Mouse (Mus musculus) brain, adult 2 months (tissue): ENCODE results near the gene Dip2c.

Experiments used
- DNase-seq: peaks from one replicate; pipeline ENCODE4 v3.0.0; 2011; ENCODE audit warnings: low read depth, low spot score

The Dip2c gene

DNA sequence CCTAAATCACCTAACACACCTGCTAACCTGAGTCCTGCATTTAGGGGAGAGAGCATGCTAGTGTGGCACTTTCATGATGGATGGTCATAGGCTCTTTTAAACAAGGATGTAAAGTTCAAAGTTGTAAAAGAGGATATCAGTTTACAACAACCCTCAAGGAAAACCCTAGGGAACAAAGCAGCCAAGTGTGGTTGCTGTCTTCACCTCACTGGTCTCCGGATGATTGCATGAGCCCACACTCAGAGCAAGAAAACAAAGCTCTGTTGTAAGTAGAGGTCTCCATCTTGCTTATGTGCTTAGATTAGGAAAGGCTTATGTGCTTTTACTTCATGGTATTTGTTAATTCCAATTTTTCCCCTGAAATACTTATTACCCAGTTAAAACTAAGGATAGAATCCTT lies 384.4 kb downstream of the Dip2c start:
- DNase-seq, result no peak

DNA sequence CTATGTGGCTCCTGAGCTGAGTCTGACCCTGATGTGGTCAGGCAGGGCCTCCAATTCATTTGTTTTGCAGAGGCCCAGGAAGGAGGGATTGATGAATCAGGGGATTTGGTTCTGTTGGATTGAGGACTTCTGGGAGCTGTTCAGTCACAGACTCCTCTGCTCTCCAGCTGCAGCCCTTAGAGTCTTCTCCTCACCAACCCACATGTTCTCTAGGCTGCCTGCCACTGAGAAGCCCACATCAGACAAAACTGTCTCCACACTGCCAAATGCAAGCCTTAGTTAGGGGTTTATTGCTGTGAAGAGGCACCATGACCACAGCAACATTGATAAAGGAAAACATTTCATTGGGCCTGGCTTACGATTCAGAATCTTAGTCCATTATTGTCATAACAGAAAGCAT lies 387.3 kb downstream of the Dip2c start:
- peak; percentile 66 for DNase-seq

DNA sequence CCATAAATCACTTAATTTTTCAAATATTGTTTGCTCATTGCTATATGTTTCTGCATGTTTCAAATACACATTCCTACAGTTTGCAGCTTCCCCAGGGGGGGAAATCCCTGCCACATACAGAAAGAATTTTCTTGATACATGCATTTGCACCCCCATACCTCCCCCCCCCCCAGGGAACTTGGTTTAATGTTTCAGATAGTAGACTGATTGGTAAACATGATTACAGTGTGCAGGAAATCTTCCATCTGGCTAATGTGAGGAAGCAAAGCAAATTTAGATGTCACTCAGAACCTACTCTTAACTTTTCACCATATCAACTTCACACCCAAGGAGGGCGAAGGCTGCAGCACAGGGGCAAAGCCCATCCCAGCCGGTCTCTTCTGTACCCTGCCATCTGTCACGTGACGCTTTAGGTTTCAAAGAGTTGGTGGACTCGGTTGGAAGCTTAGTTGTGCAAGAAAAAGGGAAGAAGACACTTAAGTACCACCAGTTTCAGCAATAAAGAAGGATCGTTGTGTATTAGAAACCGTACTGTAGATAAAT lies 391.7 kb downstream of the Dip2c start:
- DNase-seq, result no peak

DNA sequence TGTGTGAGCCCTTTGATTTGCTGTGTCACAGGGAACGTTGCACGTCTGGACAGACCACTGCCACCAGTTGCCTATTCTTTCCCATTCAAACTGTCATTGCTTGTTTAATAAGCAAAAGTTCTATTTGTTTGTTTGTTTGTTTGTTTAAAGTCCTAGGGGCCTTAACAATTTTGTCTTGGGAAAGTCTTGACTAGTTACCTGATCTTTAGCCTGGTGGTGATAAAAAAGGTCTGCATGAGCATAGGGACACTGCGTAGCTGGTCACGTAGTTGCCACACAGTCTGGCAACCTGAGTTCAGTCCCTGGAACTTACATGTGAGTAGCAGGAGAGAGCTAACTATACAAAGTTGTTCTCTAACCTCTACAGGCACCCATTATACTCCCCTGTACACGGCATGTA lies 392.9 kb downstream of the Dip2c start:
- no peak for DNase-seq

DNA sequence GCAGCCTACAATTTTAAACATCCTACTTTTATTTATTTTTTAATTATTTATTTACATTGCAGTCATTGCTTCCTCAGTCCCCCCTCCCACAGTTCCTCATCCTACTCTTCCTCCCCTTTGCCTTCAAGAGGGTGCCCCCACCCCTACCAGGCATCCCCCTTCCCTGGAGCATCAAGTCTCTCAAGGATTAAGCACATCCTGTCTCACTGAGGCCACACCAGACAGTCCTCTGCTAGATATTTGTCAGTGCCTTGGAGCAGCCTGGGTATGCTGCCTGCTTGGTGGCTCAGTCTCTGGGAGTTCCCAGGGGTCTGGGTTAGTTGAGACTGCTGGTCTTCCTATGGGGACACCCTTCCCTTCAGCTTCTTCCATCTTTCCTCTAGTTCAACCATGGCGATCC lies 397.8 kb downstream of the Dip2c start:
- DNase-seq, result no peak

DNA sequence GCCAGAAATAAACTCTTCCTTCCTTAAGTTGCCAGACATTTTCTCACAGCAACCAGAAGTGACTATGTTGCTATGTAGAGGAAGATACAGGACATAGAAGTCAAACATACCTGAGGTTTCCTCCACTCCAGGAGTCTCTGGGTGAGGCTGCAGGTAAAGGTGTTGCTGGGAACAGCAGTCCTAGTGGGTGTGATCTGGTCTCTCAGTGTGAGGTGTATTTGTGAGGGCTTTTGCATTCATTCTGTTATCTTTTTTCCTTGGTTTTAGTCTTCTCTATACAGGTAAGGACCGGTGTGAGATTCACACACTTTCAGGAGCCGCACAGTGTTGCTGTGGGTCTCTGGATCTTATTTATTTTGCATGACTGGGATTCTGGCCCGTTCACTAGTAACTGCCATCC lies 405.2 kb downstream of the Dip2c start:
- DNase-seq, result no peak

DNA sequence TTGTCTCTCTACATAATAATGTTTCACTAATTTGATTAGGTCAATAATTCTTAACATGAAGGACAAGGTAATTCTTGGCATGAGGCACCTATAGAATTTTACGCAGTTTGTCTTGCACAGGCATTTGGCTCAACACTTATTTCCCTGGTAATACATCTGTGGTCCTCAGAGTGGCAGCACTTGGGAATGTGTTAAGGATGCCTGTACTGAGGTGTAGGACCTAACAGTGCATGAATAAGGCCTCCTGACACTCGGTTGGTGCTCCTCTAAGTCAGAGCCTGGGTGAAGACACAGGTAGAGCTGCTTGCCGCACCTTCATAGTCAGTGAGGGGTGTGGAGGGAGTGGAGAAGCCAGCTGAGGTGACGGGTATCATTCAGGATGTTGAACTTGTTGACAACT lies 407.0 kb downstream of the Dip2c start:
- peak; percentile 42 for DNase-seq

DNA sequence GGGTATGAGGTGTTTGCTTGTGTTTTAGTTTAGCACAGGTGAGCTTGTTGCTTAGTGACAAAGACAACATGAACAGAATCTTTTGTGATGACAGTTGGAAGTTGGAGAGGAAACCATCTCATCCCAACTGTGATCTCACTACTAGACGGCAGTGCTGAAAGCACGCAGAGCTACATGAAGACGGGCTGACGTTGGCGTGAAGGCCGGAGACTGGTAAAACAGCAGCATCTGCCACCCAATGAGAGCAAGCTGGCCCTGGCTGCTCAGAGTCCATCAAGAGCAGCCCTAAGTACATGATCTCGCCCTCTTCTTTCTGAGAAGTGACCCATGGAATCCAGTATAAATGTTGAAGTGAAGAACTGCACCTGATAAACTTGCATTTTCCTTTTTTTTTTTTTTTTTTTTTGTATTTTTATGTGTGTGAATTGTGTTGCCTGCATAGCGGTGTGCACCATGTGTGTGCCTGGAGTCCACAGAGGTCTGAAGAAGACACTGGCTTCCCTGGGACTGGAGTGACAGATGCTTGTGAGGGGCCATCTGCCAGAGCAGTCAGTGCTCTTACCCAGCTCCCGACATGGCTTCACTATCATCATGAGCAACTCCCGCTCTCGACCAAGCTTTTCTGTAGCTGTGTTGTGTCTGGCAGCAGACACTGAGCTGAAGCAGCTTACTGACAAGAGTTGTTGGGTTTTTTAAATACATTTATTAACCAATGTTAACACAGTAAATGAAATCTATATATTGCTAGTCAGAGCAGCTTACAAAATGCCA lies 408.0 kb downstream of the Dip2c start:
- DNase-seq, result peak; percentile 89

DNA sequence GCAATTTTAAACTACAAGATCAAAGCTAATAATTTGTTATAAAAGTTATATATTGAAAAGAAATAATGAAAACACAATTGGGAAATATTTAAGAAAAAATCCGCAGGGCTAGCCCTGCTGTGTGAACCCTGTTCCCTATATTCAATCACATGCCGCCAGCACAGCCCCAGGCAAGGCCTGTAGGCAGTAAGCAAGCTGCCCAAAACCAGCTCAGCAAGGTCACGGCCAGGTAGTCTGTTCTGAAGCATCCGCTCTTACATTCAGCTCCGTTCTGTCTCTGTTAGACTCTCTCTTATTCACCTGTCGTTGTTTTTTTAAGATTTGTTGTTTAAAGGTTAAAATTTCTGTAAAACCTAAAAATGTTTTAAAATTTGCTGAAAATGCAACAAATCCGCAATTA lies 409.9 kb downstream of the Dip2c start:
- no peak for DNase-seq

DNA sequence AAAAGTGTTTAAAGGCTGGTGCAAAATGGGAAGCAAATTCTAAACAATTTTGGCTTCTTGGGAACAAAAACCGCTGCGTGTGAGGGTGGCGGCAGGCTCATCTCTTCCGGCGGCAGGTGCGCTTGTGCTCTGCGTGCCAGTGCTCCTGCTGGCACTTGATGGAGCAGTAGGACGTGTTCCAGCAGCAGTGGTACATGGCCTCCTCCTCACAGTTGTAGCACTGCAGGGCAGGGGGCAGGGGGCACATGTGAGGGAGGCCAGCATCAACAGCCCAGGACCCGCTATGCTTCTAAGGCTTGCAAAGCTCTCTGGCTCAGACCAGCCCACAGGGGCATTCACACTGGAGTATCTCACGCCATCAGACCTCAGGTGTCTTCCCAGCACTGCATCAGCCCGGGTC lies 410.4 kb downstream of the Dip2c start:
- DNase-seq, result peak; percentile 79

DNA sequence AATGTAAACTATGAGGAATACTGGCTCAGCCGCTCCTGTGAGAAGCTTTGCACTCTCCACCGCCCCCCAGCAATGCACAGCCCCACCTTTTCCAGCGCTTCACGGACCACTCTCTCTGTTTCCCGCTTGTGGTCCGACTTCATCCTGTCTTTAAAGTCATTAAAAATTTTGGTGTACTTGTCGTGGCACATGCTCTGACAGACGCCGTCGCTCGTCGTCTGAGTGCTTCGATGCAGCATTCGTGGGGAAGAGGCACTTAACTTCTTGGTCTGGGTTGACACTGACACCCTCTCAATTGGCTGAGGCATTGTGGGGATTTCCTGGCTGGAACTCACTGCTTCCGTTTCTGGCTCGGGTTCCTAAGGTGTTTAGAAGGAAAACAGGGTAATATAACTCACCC lies 413.0 kb downstream of the Dip2c start:
- no peak for DNase-seq

DNA sequence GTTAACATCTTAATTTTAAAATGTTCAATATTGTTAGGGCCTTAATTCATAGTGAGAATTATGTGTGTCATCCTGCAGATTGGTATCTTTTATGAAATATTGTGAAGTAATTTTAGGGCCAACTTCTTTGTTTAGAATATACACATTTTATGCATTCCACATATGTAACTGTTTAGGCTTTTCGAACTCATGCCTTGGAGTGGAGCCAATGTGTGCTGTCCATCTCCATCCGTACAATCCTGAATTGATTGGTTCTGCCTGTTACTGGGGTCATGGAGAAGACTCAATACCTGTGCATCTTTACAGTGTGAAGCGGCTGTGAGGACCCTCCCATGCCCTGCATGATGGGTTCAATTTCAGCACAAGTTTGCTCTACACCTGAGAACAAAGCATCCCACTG lies 416.5 kb downstream of the Dip2c start:
- no peak for DNase-seq

DNA sequence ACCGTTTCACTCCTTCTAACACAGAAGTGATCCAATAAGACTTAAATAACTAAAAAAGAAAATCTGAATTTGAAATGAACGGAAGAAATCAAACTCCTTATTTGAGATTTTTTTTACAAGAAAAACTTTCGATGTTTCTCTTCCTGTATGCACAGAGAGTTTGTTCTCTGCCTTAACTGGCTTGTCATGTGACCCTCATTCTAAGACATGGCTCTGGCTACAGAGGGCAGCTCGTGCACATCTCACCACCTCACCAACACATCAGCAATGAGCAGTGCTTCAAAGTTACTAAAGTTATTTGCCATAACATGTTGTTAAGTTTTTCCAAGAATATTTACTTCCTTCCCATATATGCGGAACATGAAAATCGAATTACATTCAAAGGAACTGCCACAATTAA lies 418.3 kb downstream of the Dip2c start:
- DNase-seq, result no peak

DNA sequence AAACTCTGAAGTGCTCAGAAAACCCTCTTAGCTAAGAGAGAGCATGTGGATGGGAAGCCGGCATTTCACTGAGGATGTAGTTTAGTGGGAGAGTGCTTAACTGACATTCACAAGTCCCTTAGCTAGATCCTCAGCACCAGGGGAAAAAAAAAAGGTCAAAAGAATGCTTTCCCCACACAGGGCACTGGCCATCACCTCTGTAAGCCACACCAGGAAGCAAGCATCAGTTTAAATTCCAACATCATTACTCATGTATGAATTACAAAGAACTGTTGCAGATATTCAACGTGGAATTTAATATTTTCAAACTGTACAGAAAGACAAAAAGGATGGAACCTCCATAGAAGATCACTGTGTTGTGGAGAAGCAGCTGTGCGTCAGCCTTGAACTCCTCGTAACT lies 419.1 kb downstream of the Dip2c start:
- no peak for DNase-seq

DNA sequence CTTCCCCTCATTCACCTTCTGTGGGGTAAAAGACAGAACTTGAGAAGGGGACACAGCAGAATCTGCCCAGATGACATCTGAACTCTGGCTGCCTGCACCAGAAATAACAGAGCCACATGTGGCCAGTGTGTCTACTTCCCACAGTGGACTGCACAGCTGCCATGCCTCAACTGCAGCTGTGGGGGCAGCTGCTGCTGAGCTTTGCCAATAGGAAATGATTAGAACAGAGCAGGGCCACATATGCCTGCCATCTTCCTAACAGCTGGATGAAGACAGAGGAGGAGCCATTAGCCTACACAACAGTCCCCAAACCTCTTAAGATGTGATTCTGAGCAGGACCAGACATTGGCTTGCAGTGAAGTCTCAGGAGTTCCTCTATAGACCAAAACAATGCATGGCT lies 419.5 kb downstream of the Dip2c start:
- DNase-seq, result no peak

DNA sequence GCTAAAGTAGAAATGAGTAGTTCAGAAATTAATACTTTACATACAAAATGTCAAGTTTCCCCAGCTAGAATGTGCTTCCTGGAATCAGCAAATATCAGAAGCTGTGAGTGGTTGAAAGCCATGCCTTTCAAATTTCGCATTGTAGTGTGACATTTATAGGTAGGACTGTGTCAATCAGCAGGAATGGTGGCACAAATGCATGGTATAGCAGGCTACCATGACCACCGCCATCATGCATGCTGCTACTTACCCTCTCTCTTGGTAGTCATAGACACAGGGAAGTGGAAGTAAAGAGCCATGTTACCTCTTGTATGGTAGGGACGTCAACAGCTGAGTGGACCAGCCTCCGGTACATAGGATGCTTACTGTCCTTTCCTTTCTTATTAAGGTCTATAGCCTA lies 421.0 kb downstream of the Dip2c start:
- no peak for DNase-seq

DNA sequence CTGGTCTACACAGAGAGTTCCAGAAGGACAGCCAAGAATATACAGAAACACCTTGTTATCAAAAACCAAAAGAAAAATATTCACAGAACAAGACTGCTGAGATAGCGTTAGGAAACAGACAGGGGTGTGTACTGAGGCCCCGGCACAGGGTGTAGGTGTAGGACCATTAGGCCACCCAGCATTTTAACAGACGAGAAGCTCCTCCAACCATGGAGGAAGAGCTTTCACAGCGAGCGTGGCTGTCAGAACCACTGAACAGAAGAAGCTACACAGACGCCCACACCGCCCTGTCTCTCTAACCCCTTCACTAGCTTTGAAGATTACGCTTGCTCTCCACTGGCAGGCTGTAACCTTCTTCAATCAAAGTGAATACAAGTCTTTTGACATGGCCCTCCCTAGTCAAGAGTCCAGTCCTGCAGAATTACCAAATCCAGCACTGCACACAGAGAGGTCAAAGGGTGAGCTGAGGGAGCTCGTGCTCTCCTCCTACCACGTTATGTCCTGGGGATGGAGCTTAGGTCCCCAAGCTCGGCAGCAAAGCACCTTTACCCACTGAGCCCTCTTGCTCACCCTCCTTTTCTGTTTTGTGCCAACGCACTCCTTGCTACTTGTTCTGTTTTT lies 426.4 kb downstream of the Dip2c start:
- no peak for DNase-seq

DNA sequence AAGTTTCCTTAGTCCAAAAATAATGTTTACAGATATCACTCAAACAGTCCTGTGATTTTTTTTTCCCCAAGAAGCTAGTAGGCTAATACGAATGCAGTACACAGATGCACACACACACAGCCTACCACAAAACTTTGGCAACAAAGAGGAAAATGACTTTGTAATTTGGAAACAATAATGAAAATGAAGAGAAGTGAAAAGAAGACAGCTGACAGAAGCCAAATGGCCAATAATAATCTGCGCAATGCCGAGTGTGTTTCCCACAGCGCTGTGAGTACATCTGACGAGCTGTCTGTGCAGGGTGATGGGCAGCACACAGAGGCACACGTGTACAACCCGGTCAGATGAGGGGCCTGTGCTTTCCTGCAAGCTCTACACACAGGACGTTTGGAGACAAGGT lies 430.4 kb downstream of the Dip2c start:
- no peak for DNase-seq

DNA sequence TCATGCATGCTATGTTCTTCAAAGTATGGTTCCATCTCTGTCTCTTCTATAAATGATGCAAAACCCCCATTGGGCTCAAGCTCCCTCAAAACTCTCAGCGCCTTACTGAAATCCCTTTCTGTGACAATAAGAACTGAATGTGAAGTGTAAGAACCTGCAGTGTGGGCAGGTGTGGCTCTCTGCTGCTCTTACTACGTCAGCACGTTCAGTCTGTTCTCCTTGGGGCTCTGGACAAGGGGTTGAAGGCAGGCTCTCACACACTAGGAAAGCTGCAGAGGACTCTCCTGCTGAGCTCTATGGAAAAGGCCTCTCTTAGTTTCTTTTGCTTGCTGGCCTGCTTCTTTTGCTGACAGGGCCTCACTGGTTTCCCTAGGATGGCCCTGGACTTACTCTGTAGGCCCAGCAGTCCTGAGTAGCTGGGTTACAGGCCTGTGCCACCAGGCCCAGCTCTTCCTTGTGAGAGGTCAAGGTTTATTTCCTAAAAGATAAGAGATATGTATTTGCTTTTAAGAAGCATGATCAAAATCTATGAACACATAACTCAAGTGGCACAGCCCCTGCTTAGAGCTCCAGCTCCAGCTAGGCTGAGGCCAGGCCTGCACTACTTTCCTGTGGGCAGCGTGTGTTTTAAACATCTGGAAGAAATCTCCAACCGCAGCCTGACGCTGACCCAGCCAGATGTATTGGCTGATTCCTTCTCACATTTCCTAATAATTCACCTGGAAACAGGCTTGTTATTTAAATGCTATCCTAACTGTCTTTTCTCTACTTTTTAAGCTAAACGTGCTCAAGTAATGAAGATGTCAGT lies 432.3 kb downstream of the Dip2c start:
- DNase-seq, result no peak

DNA sequence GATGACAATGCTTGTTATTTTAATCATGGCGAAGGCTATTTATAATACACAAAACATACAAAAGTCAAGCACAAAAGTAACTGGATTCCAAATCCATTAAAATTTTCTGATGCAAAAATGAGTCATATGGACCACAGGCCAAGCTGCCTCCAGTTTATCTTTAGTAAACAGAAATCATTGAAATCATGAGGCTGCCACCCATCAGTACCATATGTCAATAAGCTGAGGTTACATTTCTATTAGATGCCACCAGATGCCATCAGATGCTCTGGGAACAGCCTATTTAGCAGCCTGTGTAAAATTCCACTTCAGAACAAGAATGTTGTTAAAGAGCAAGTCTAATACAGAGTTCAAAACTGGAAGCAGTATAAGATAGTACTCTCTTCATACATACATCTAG lies 436.1 kb downstream of the Dip2c start:
- DNase-seq, result peak; percentile 40

DNA sequence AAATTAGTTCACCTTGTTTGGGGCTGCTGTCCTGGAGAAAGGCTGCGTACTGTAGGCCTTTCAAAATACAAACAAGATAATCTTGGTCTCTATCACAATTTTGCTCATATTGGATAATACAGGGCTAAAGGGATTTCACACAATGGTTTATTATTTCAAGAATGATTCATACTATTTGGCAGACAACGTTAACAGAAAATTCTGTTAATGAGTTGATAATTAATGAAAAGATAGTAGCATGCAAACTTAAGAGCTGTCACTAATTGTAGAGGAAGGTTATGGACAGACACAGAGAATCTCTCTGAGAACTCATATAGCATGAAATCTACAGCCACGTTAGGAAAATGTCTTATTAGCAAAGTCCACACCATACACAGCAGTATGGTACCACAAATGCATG lies 436.6 kb downstream of the Dip2c start:
- no peak for DNase-seq

DNA sequence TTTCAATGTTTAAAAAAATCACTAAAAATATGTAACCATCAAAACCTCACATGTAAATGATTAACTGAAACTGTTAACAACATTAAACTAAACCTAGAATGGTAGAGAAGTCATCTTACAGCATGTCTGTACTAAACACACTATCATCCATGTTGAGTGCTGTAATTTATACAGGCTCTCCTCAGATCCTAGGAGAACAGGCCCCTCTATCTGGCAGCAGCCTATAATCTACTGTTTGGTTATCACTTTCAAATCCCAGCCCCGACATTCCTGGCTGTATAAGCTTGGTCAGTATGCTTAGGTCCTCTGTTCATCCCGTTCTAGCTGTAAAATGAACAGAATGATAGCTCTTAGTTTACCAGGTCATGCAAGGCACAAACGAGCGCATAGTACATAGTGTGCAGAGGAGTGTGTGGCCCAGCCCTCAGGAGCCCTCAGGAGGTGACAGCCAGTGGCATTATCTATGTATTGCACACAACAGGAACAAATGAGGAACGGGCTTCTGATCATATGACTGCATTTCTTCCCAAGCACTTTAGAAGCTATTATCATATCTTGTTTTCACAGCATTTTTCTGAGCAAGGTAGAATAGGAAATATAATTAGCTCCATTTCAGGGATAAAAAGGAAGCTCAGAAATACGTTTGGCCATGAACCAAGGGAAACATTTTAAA lies 437.3 kb downstream of the Dip2c start:
- no peak for DNase-seq
